Mouse (Mus musculus) C3H10T1/2 (cell line): Measurements from ENCODE around the gene Tbx19. TPM values are rescaled to one million over a fixed set of nuclear protein-coding genes. Genes with fewer than 3 reads are reported as not detected.

ENCODE experiments used
- polyA plus RNA-seq, 2 experiments: library from polyadenylated mRNA; unstranded; fragments of >200 nt; fragmentation: generic; extraction: Trizol; gene quantifications; one replicate each; pipeline ENCODE4 v1.2.1; 2012; ENCODE audit warnings: missing spikeins in 2 of 2

Gene Tbx19
- not detected for polyA plus RNA-seq

DNA sequence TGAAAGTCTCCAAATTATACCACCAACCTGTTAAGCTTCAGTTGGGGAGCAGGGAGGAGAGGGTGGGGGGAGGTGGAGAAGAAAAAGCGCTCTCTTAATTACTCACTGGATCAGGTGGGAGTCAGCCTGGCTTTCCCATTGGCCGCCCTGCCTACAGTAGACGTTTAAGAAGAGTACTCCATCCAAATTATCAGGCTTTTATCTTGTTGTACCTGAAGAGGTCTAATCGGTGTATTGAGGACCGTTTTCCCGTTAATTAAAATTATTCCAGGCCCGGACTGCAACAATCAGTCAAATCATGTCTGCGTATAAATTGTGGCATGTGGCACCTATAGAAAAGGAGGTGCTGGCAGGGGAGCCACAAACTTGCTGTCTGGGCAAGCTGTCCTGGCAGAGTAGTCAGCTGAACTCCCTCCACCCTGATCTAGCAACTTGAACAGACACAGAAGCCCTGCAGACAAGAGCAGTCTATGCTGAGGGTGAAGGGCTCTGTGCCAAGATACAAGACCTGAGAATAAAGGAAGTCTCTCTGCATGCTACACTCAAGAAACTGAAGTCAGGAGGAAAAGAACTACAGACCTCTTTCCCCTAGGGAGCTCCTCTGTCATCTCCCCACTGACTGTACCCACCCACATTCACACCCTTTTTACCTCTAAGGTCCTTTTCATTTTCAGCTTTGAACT lies at the start of gene Tbx19:
Tbx19 (minus strand) TSS at position 51 of the 683 bp plus-strand sequence.

DNA sequence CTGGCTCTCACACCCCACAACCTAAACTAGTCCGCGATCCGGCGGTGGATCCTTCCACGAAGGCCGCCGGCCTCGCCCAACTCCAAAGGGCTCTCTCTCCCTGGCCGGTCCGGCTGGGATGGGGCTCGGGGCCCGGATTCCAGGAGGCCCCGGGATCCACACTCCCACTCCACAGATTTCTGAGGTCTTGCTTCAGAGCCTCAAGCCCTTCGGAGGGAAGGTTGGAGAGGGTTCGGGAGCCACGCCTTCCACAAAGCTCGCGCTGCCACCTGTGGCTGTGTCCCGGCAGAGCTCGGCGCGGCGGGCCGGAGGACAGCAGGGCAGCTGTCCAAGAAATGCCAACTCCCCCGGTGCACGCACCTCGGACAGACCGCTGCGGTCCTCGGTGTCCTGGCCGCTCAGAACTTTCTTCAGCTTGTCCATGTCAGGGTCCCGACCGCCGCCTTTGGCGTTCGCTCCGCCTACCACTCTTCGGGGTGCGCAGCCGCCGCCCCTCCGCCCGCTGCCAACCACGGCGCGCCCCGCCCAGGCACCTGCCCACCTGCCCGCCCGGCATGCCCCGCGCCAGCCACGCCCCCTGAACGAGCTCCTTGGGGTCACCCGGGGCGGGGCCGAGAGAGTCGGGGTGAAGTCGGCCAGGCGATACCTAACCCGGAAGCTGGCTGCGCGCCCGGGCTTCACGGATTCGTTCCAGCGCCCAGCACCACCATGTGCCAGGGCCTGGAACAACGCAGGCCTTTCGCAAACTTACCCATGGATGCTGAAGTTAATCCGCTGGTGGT lies 33.5 kb upstream of the Tbx19 start, which contains the start of gene Sft2d2:
Sft2d2 (minus strand) TSS at position 559 of the 782 bp plus-strand sequence.

Other genes starting within 250 kb of the Tbx19 start
- gene Xcl1, start 225.2 kb downstream of the Tbx19 start, polyA plus RNA-seq: not detected
- 10 to 100 TPM in 1 of 2 experiments, 1 to 10 TPM in 1; 2.1 to 16.3 TPM for gene Sft2d2, start 33.7 kb upstream of the Tbx19 start, polyA plus RNA-seq
- 10 to 100 TPM in 1 of 2 experiments, 1 to 10 TPM in 1; 2.7 to 27.3 TPM for gene Tiprl, start 76.2 kb upstream of the Tbx19 start, polyA plus RNA-seq
- 1 to 10 TPM; 1.1 to 4.3 TPM for gene Gpr161, start 135.0 kb upstream of the Tbx19 start, polyA plus RNA-seq